In the genomic region with DNA sequence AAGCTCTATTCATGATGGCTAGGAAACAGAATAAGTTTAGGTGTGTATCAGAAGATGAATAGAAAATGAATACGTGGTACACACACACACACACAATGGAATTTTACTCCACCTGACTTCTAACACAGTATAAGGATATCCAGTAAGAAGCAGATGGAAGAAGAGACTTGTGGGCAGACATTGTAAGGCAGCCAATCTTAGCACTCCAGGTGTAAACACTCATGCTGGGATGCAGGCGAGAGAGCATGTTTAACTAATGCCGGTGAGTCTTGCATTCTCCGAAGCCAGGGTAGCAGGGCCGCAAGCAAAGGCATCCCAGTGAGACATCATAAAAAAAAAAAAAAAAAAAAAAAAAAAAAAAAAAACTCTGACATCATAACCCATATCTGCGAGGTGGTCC, we compare ENCODE assay signal across 21 mouse cellular contexts.
DNase-seq lines count a peak whose midpoint lies in the region; ATAC-seq lines count a peak whose summit lies in the region.
"Had no signal": no experiment of that assay in that cellular context is flagged by ENCODE, and none has a peak within 500 bp of the region (broad histone marks: within the 10 kb centered on the region; RNA-seq: fewer than 3 reads in every experiment).

No protein-coding gene starts in this region.

- DNase-seq in cerebellum, postnatal 25 days, result peak; percentile 13 to 26
- DNase-seq in cerebellum, postnatal 4 days (ENCODE audit: low spot score in 2 of 2), result no peak
- DNase-seq in frontal cortex, postnatal 14 days (ENCODE audit: low spot score in 2 of 2), result no peak
- peak; percentile 44 for DNase-seq in right cerebral cortex, postnatal 25 days
- DNase-seq in right cerebral cortex, postnatal 10 days (ENCODE audit: low spot score in 2 of 2), result no peak
- peak; percentile 75 for DNase-seq in brain, adult 2 months (ENCODE audit: low read depth, low spot score)
- DNase-seq in kidney, postnatal 25 days, result no peak
- DNase-seq: adrenal gland, adult 2 months; adrenal gland, adult 8-10 months; adrenal gland, postnatal 10 days; adrenal gland, postnatal 14 days; adrenal gland, postnatal 25 days; adrenal gland, postnatal 36 days; B cell, adult 2 months; cerebellum, adult 11 months; cerebellum, adult 11-12 months; cerebellum, adult 18-20 months had no signal

- ATAC-seq in frontal cortex, adult (ENCODE audit: low TSS enrichment), result peak; percentile 51
- ATAC-seq: activated CD4-positive, CD25-positive, alpha-beta regulatory T cell, adult 4 months; CD4-positive, CD25-positive, alpha-beta regulatory T cell, adult 4 months; Patski had no signal

Comparison
In these comparisons a context has a peak if more than half of its experiments do, and no peak if none do; other contexts are left out.
1. DNase-seq: peak in cerebellum, postnatal 25 days (2 of 2), right cerebral cortex, postnatal 25 days (single experiment) and brain, adult 2 months (single experiment); none in cerebellum, postnatal 4 days (0 of 2), frontal cortex, postnatal 14 days (0 of 2), right cerebral cortex, postnatal 10 days (0 of 2) and kidney, postnatal 25 days (0 of 2).